Mouse (Mus musculus) C2C12 (cell line): ENCODE data around the gene Prkg1.

ENCODE experiments used
- CEBPB ChIP-seq: IDR thresholded peaks from one replicate; pipeline ENCODE4 v1.6.1; 2011; ENCODE audit warnings: low read depth, mild to moderate bottlenecking, control low read depth, moderate library complexity
- CTCF ChIP-seq: IDR thresholded peaks from one replicate; pipeline ENCODE4 v1.5.1; 2011; ENCODE audit not compliant: control insufficient read depth, insufficient read depth, insufficient read length
- FOSL1 ChIP-seq: IDR thresholded peaks from one replicate; pipeline ENCODE4 v1.8.0; 2011; ENCODE audit warnings: mild to moderate bottlenecking, low read length; ENCODE audit not compliant: poor library complexity, insufficient read depth, severe bottlenecking
- MYOG ChIP-seq: IDR thresholded peaks from one replicate; pipeline ENCODE4 v1.6.1; 2011; ENCODE audit not compliant: control insufficient read depth, insufficient read length; ENCODE audit errors: extremely low read depth

DNA sequence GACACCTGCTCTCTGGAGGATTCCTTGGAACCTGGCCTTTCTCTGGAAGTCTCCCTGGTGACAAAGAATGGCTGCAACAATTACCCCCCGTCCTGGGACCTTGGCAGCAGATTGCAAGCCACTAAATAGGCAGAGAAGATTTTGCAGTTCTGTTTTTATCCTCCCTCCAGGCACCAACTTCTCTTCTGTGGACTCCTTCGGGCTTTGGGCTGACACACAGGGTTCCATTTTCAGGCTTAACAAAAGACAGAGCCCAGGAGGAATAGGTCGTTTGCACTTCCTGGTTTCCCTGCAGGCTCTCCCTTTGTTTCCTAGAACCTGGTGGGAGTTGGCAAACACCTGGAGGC lies 690.1 kb downstream of the Prkg1 start:
- TF ChIP-seq FOSL1 (no peak), MYOG (no peak), CEBPB (no peak), CTCF (no peak)
